Mouse (Mus musculus): ENCODE results near the gene Disp1. TPM values are rescaled to one million over a fixed set of nuclear protein-coding genes. Genes with fewer than 3 reads are reported as not detected.

Disp1 gene
- polyA plus RNA-seq, 1 experiment from 2014 or later: 4.5 TPM

DNA sequence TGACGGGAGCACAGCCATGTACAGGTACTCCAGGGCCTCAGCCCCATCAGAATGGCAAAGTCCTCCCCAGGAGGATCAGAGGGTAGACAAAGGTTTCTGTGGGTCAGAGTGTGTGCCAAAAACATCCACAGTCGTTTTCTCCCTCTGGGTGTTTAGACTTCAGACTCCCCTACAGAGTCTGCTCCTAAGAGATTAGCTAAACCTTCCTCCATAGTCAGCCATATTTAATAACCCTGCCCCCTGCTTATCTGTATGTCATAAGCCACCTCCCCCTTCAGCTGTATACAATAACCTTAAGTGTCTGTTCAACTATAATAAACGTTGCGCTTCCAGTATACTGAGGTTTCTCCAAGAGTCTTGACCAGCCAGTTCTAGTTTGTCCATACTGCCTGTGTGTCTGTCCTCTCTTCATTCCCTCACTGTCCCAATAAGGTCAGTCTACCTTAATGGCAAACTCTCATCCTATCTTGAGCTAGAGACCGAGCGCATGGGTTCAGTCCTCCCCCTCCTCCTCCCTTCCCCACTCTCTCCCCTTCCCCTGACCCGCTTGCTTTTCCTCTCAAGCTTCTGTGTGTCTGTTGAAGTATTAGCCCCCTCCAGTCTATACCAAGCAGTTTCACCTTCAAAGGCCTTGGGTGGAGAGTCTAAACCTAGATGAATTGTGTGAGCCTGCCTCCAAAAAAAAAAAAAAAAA lies 11.8 kb upstream of the Disp1 start:
- 0 out of 2 replicates have a peak, but pooled peaks have one; percentile 33 for ATAC-seq
- Histone ChIP-seq H3K27me3 (replicated peaks; ENCODE audit: control insufficient read depth, insufficient read depth, low read length) (no peaks in the 10 kb centered on the region), H3K4me1 (replicated peaks; ENCODE audit: control insufficient read depth, insufficient read depth, low read length) (no peaks in the 10 kb centered on the region), H3K9me3 (ENCODE audit: control insufficient read depth) (no peaks in the 10 kb centered on the region), H3K36me3 (ENCODE audit: control insufficient read depth, insufficient read depth) (no peaks in the 10 kb centered on the region), H3K4me2 (replicated peaks; ENCODE audit: low read depth) (no peak overlapping the region), H3K4me3 (ENCODE audit: low read depth, low read length) (no peak overlapping the region), H3K27ac (ENCODE audit: low read depth, low read length) (no peak overlapping the region), H3K9ac (ENCODE audit: low read depth, low read length) (no peak overlapping the region)
- no peak for TF ChIP-seq CTCF (IDR thresholded peaks at IDR 0.05; ENCODE audit: low read depth)
- 54% methylated on average over 7 of the region's 7 CpGs for WGBS

DNA sequence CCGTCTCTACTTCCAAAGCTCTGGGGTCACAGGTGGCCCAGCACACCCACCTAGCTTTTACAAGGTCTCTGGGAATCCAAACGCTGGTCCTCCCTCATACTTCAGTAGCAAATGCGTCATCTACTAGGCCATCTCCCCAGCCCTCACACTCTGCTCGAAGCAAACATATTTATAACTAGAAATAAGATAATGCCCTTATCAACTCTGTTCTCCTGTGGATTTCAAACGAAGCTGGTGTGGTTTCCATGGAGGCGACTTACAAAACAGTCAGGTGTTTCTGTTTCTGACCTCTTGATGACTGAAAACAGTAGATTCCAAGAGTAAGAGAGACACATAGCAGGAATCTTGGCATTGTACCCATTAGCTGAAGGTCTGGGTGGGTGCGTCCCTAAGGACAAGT lies 6.1 kb upstream of the Disp1 start:
- no peaks in the 10 kb centered on the region for H3K9me3 ChIP-seq (ENCODE audit: control insufficient read depth)
- no peaks in the 10 kb centered on the region for H3K36me3 ChIP-seq (ENCODE audit: control insufficient read depth, insufficient read depth)
- H3K4me3 ChIP-seq (ENCODE audit: low read depth, low read length): no peak overlapping the region
- WGBS: 65% methylated on average over 7 of the region's 7 CpGs
- no peak overlapping the region for H3K4me2 ChIP-seq (replicated peaks; ENCODE audit: low read depth)
- H3K4me1 ChIP-seq (replicated peaks; ENCODE audit: control insufficient read depth, insufficient read depth, low read length): no peaks in the 10 kb centered on the region
- no peak for ATAC-seq
- H3K27ac ChIP-seq (ENCODE audit: low read depth, low read length): no peak overlapping the region
- TF ChIP-seq CTCF (IDR thresholded peaks at IDR 0.05; ENCODE audit: low read depth): no peak
- H3K9ac ChIP-seq (ENCODE audit: low read depth, low read length): no peak overlapping the region
- no peaks in the 10 kb centered on the region for H3K27me3 ChIP-seq (replicated peaks; ENCODE audit: control insufficient read depth, insufficient read depth, low read length)

DNA sequence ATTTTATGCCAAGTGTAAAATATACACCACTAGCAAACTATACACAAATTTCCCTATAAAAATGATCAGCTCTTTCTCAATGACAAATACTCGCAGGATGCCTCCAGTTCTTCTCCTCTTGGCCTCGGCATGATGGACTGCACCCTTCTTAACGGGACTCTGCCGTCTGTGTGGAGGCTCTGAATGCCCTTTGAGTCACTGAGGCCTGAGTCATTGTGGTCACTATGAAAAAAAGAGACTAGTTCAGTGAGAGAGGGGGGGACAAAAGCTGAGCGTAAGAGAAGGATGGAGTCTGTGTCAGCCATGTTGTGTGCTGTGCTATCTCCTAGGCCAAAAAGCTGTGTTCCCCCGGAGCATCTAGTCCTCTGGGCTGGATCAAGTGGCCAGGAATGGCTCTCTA lies 2.3 kb downstream of the Disp1 start:
- Histone ChIP-seq H3K27ac (ENCODE audit: low read depth, low read length) (no peak overlapping the region), H3K4me2 (replicated peaks; ENCODE audit: low read depth) (no peak overlapping the region), H3K9me3 (ENCODE audit: control insufficient read depth) (no peaks in the 10 kb centered on the region), H3K4me3 (ENCODE audit: low read depth, low read length) (no peak overlapping the region), H3K27me3 (replicated peaks; ENCODE audit: control insufficient read depth, insufficient read depth, low read length) (no peaks in the 10 kb centered on the region), H3K36me3 (ENCODE audit: control insufficient read depth, insufficient read depth) (no peaks in the 10 kb centered on the region), H3K9ac (ENCODE audit: low read depth, low read length) (no peak overlapping the region), H3K4me1 (replicated peaks; ENCODE audit: control insufficient read depth, insufficient read depth, low read length) (no peaks in the 10 kb centered on the region)
- TF ChIP-seq CTCF (IDR thresholded peaks at IDR 0.05; ENCODE audit: low read depth): no peak
- no peak for ATAC-seq
- WGBS: 91% methylated on average over 6 of the region's 6 CpGs

DNA sequence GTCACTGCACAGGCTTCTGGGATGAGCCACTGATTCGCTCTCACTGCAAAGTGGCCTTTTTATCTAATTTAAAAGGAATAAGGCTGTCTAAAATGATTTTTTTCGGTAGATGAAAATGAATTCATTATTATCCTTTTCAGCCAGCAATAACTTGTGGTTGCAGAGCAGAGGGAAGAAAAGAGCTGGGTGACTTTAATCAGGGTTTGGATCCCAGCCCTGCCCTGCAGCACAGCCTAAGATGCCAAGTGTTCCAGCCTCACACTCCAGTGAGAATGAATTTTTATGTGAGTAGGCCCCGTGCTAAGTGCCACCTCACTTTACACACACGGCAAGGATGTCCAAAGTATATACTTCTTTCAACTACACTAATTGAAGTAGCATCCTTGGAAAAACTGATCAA lies 4.6 kb downstream of the Disp1 start:
- no peak for ATAC-seq

DNA sequence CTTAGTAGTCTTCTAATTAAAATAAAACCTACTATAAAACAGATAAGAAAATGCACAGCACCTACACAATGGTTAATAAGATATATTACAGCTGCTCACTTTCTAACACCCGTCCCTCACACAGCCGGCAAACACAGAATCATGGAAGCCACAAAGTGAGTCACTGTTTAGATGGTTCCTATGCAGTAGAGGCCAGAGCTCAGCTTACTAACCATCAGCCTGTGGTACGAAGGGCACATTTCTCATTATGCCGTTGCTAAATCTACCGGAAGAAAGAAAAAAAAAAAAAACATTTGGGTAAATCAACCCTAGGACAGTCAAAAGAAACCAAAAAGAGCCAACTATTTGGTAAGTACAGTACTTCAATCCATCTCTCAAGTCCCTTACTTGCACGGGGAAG lies 5.6 kb downstream of the Disp1 start:
- Histone ChIP-seq H3K9ac (ENCODE audit: low read depth, low read length) (no peak overlapping the region), H3K4me1 (replicated peaks; ENCODE audit: control insufficient read depth, insufficient read depth, low read length) (no peaks in the 10 kb centered on the region), H3K36me3 (ENCODE audit: control insufficient read depth, insufficient read depth) (no peaks in the 10 kb centered on the region), H3K4me2 (replicated peaks; ENCODE audit: low read depth) (no peak overlapping the region), H3K27ac (ENCODE audit: low read depth, low read length) (no peak overlapping the region), H3K9me3 (ENCODE audit: control insufficient read depth) (no peaks in the 10 kb centered on the region), H3K4me3 (ENCODE audit: low read depth, low read length) (no peak overlapping the region), H3K27me3 (replicated peaks; ENCODE audit: control insufficient read depth, insufficient read depth, low read length) (no peaks in the 10 kb centered on the region)
- ATAC-seq: no peak
- 82% methylated on average over 6 of the region's 6 CpGs for whole genome bisulfite sequencing
- no peak for TF ChIP-seq CTCF (IDR thresholded peaks at IDR 0.05; ENCODE audit: low read depth)

More for the DNA sequence above, 4.6 kb downstream of the Disp1 start:
- Histone ChIP-seq H3K4me3 (ENCODE audit: low read depth, low read length) (no peak overlapping the region), H3K9ac (ENCODE audit: low read depth, low read length) (no peak overlapping the region), H3K27me3 (replicated peaks; ENCODE audit: control insufficient read depth, insufficient read depth, low read length) (no peaks in the 10 kb centered on the region), H3K4me2 (replicated peaks; ENCODE audit: low read depth) (no peak overlapping the region), H3K9me3 (ENCODE audit: control insufficient read depth) (no peaks in the 10 kb centered on the region), H3K4me1 (replicated peaks; ENCODE audit: control insufficient read depth, insufficient read depth, low read length) (no peaks in the 10 kb centered on the region), H3K27ac (ENCODE audit: low read depth, low read length) (no peak overlapping the region), H3K36me3 (ENCODE audit: control insufficient read depth, insufficient read depth) (no peaks in the 10 kb centered on the region)
- no peak for TF ChIP-seq CTCF (IDR thresholded peaks at IDR 0.05; ENCODE audit: low read depth)
- 85% methylated on average over 4 of the region's 4 CpGs for whole genome bisulfite sequencing

DNA sequence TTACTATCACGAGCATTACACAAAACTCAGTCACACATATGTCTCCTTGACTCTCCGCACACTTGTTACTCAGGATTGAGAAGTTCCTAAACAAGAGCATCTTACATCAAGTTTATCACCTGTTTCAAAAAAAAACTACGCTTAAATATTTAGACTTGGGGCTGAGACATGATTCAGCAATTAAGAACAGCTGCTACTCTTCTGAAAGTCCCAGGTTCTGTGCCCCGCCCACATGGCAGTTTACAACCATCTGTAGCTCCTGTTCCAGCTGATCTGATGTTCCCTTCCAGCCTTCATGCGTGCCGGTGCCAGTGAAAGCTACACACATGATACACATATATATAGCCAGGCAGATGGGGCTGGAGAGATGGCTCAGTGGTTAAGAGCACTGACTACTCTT lies 7.5 kb downstream of the Disp1 start:
- no peak overlapping the region for H3K4me3 ChIP-seq (ENCODE audit: low read depth, low read length)
- WGBS: 63% methylated on average over 6 of the region's 6 CpGs
- no peak overlapping the region for H3K4me2 ChIP-seq (replicated peaks; ENCODE audit: low read depth)
- TF ChIP-seq CTCF (IDR thresholded peaks at IDR 0.05; ENCODE audit: low read depth): no peak
- no peak for ATAC-seq
- no peak overlapping the region for H3K27ac ChIP-seq (ENCODE audit: low read depth, low read length)
- H3K4me1 ChIP-seq (replicated peaks; ENCODE audit: control insufficient read depth, insufficient read depth, low read length): no peaks in the 10 kb centered on the region
- no peaks in the 10 kb centered on the region for H3K9me3 ChIP-seq (ENCODE audit: control insufficient read depth)
- no peaks in the 10 kb centered on the region for H3K36me3 ChIP-seq (ENCODE audit: control insufficient read depth, insufficient read depth)
- H3K27me3 ChIP-seq (replicated peaks; ENCODE audit: control insufficient read depth, insufficient read depth, low read length): no peaks in the 10 kb centered on the region
- H3K9ac ChIP-seq (ENCODE audit: low read depth, low read length): no peak overlapping the region
